Mouse (Mus musculus) thymus, postnatal 14 days (tissue): Measurements from ENCODE around the gene Syde2.

Experiments
- DNase-seq: peaks from one replicate; pipeline ENCODE4 v3.0.0; 2021

Gene Syde2

GRCm38 (mm10) chr3:146013490-146013889, 25.8 kb downstream of the Syde2 start:
- DNase-seq: no peak

- no peak for DNase-seq
These were observed 26.7 kb downstream of the Syde2 start for GRCm38 (mm10) chr3:146014321-146014720.

- DNase-seq: no peak
These were observed 29.3 kb downstream of the Syde2 start for GRCm38 (mm10) chr3:146016979-146017378.

- DNase-seq: no peak
These were observed 29.9 kb downstream of the Syde2 start for GRCm38 (mm10) chr3:146017521-146017920.

GRCm38 (mm10) chr3:146022232-146022631, 34.6 kb downstream of the Syde2 start:
- no peak for DNase-seq

- DNase-seq: no peak
These were observed 37.1 kb downstream of the Syde2 start for GRCm38 (mm10) chr3:146024746-146025145.

GRCm38 (mm10) chr3:146025499-146025898, 37.8 kb downstream of the Syde2 start:
- DNase-seq: no peak

GRCm38 (mm10) chr3:146027116-146027515, 39.4 kb downstream of the Syde2 start:
- no peak for DNase-seq

GRCm38 (mm10) chr3:146028406-146028805, 40.7 kb downstream of the Syde2 start:
- DNase-seq: no peak

GRCm38 (mm10) chr3:146029234-146029633, 41.6 kb downstream of the Syde2 start:
- DNase-seq: no peak

GRCm38 (mm10) chr3:146030255-146030836, 42.7 kb downstream of the Syde2 start:
- no peak for DNase-seq

- no peak for DNase-seq
These were observed 45.3 kb downstream of the Syde2 start for GRCm38 (mm10) chr3:146032976-146033375.

GRCm38 (mm10) chr3:146037906-146038305, 50.2 kb downstream of the Syde2 start:
- DNase-seq: no peak

GRCm38 (mm10) chr3:146039132-146039903, 51.6 kb downstream of the Syde2 start:
- peak; percentile 85 for DNase-seq

- no peak for DNase-seq
These were observed 53.7 kb downstream of the Syde2 start for GRCm38 (mm10) chr3:146041382-146041781.

GRCm38 (mm10) chr3:146044977-146045376, 57.3 kb downstream of the Syde2 start:
- DNase-seq: peak; percentile 46

GRCm38 (mm10) chr3:146046076-146046475, 58.4 kb downstream of the Syde2 start:
- DNase-seq: no peak

GRCm38 (mm10) chr3:146047704-146048207, 60.1 kb downstream of the Syde2 start:
- DNase-seq: no peak

GRCm38 (mm10) chr3:146049951-146050350, 62.3 kb downstream of the Syde2 start:
- no peak for DNase-seq

GRCm38 (mm10) chr3:146051277-146052007, 63.8 kb downstream of the Syde2 start:
- DNase-seq: no peak

- no peak for DNase-seq
These were observed 65.6 kb downstream of the Syde2 start for GRCm38 (mm10) chr3:146053082-146053814.

- DNase-seq: peak; percentile 1
These were observed 66.2 kb downstream of the Syde2 start for GRCm38 (mm10) chr3:146053873-146054272.

- DNase-seq: peak; percentile 2
These were observed 69.5 kb downstream of the Syde2 start for GRCm38 (mm10) chr3:146057131-146057530.
